Mouse (Mus musculus): ENCODE measurements around the gene Ifit3.
"Not testable (repeated sequence)": the region's sequence is repeated elsewhere in the genome, so short reads cannot be mapped to it uniquely, and the experiment has no call there.

- TF ChIP-seq CTCF (IDR thresholded peaks at IDR 0.05; ENCODE audit: borderline replicate concordance, insufficient read depth, low read depth, low read length); POLR2A (IDR thresholded peaks at IDR 0.05; ENCODE audit: borderline replicate concordance, insufficient read depth, low read length): not testable (repeated sequence)
These were observed 24.1 kb downstream of the Ifit3 start, which contains the start of gene Ifit3b for GRCm38 (mm10) chr19:34607237-34608051.
